Mouse (Mus musculus): ENCODE measurements around the gene 4632433K11Rik.

- TF ChIP-seq ZMIZ1 (IDR thresholded peaks at IDR 0.05; ENCODE audit: low read depth, low read length) (no peak), CHD2 (IDR thresholded peaks at IDR 0.05; ENCODE audit: low read length) (no peak), MAZ (IDR thresholded peaks at IDR 0.05; ENCODE audit: low read depth, low read length) (no peak), EP300 (IDR thresholded peaks at IDR 0.05; ENCODE audit: low read length) (no peak), KAT2A (IDR thresholded peaks at IDR 0.05; ENCODE audit: insufficient replicate concordance, low read length) (no peak), ELF1 (IDR thresholded peaks at IDR 0.05; ENCODE audit: low read depth, low read length) (no peak), CTCF (conservative IDR thresholded peaks at IDR 0.05 in 1 of 2, IDR thresholded peaks at IDR 0.05 in 1 of 2; ENCODE audit: low read depth in 2 of 2, low read length in 2 of 2) (no peak), JUND (conservative IDR thresholded peaks at IDR 0.05; ENCODE audit: low read depth, low read length) (no peak), USF2 (conservative IDR thresholded peaks at IDR 0.05; ENCODE audit: low read depth, low read length) (no peak), PAX5 (IDR thresholded peaks at IDR 0.05; ENCODE audit: low read length) (no peak), MEF2A (IDR thresholded peaks at IDR 0.05; ENCODE audit: borderline replicate concordance, low read depth, low read length) (no peak)
Measured at GRCm38 (mm10) chr7:5052438-5052837, 18.5 kb downstream of the 4632433K11Rik start.
